Mouse (Mus musculus): Measurements from ENCODE around the gene Tigit. TPM values are rescaled to one million over a fixed set of nuclear protein-coding genes. Genes with fewer than 3 reads are reported as not detected.

Tigit gene
- total and polyA plus RNA-seq, 2 experiments from 2014 or later, result 0.17 TPM; not detected in 1

DNA sequence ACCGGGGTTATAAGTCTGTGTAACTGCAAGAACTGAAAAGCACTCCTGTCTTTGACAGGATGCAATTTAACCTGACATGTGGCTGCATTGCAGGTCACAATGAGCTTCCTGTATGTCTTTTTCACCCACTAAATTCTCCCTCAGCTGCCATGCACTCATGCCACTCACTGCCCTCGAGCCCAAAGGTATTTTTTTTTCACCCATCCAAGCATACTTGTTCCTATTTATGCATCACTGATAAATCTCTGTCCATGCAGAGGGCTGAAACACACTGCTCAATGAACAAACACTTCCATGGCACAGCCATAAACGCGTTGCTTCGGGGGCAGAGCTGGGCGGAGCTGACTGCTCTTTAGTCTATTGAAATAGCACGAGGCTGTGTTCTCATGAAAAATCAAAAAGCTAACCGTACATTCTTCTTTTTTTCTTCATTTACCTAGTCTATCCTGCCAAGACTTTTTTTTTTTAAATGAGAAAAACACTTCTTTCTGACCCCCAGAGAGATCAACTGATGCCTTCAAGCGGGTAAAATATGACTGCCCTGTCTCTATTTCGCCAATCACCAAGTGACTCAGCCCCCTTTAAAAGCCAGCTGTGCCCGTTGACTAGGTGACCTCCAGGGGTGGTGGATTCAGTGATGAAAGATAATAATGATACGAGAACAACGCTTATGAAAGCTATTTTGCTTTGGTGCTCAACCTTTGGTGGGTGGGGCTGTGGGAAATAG, 44.6 kb upstream of the Tigit start:
- 0 out of 2 replicates have a peak overlapping the region, but pooled peaks have one; percentile 15 for H3K4me2 ChIP-seq (ENCODE audit: low read depth)
- no peak for TF ChIP-seq CTCF (IDR thresholded peaks at IDR 0.05; ENCODE audit: low read depth)
- 0 out of 2 replicates have a peak overlapping the region, but pooled peaks have one; percentile 72 for H3K27ac ChIP-seq (ENCODE audit: low read depth, low read length)
- 62% methylated on average over 13 of the region's 13 CpGs for WGBS
- H3K4me3 ChIP-seq (ENCODE audit: low read depth, low read length), result no peak overlapping the region
- H3K36me3 ChIP-seq (ENCODE audit: insufficient read depth), result no peaks in the 10 kb centered on the region
- H3K27me3 ChIP-seq (ENCODE audit: insufficient read depth, low read length), result no peaks in the 10 kb centered on the region
- H3K9me3 ChIP-seq (ENCODE audit: low read length), result no peaks in the 10 kb centered on the region
- ATAC-seq (no peak), DNase-seq (no peak)
- 0 out of 2 replicates have a peak, but pooled peaks cover 3% of the 10 kb centered on the region for H3K4me1 ChIP-seq (ENCODE audit: insufficient read depth)
- H3K9ac ChIP-seq, result no peak overlapping the region

DNA sequence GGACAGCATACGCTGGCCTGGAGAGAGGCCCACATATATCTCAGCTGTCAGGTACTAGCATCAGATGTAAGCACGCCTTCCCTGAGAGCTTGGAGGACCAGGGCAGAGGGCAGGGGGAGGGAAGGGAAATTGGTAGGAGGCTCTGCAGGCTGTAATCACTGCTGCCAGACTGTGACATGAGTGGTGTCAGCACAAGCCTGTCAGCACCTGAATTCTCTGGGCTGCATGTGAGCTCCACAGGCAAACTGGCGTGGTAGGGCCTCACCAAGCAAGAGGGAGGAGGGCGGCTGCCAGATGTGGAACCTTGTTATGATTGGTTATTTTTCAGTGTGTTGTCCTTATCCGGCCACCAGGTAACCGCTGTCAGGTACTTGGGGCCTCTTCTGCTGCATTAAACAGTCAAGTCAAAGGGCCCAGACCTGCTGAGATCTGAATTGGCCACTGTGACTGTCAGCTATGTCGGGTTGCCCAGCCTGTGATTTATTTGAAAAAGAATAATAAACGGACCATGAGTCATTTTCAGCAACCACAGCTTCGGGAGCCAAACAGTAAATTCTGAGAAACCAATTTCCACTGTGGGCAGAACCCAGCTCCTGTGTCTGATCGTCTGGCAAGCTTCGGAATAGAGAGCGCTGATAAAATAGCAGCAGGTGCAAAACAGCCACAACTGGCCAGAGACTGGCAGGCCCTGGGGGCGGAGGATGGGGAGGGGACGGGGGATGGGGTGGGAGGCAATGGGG, 38.0 kb upstream of the Tigit start:
- TF ChIP-seq CTCF (IDR thresholded peaks at IDR 0.05; ENCODE audit: low read depth), result no peak
- Histone ChIP-seq H3K27ac (ENCODE audit: low read depth, low read length) (no peak overlapping the region), H3K4me3 (ENCODE audit: low read depth, low read length) (no peak overlapping the region), H3K36me3 (ENCODE audit: insufficient read depth) (no peaks in the 10 kb centered on the region), H3K9me3 (ENCODE audit: low read length) (no peaks in the 10 kb centered on the region), H3K4me1 (ENCODE audit: insufficient read depth) (no peaks in the 10 kb centered on the region), H3K4me2 (ENCODE audit: low read depth) (no peak overlapping the region), H3K27me3 (ENCODE audit: insufficient read depth, low read length) (no peaks in the 10 kb centered on the region), H3K9ac (no peak overlapping the region)
- ATAC-seq (peak; percentile 40; the same call in 1 of the 2 replicates), DNase-seq (no peak)
- 65% methylated on average over 14 of the region's 14 CpGs for WGBS

DNA sequence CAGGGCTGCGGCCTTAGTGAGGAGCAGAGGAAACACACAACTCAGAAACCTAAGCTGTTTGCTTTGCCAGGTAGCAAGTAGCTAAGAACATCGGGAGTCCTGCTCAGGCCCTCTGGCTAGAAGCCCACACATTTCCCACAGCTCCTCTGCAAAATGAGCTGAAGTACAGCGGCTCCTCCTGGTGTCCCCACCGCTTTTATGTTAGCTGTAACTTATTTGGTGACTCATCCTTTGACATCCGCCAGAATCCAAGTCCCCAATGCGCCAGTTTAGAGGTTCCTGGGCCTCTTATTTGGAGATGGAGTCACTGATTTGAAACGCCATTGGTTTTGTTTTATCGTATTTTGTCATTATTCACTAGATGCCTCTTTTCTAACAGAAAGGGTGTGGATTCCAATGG, 36.6 kb upstream of the Tigit start:
- Histone ChIP-seq H3K9ac (no peak overlapping the region), H3K4me3 (ENCODE audit: low read depth, low read length) (no peak overlapping the region), H3K4me1 (ENCODE audit: insufficient read depth) (no peaks in the 10 kb centered on the region), H3K27me3 (ENCODE audit: insufficient read depth, low read length) (no peaks in the 10 kb centered on the region), H3K27ac (ENCODE audit: low read depth, low read length) (no peak overlapping the region), H3K36me3 (ENCODE audit: insufficient read depth) (no peaks in the 10 kb centered on the region), H3K9me3 (ENCODE audit: low read length) (no peaks in the 10 kb centered on the region), H3K4me2 (ENCODE audit: low read depth) (no peak overlapping the region)
- 91% methylated on average over 8 of the region's 8 CpGs for WGBS
- no peak for TF ChIP-seq CTCF (IDR thresholded peaks at IDR 0.05; ENCODE audit: low read depth)
- no peak for DNase-seq
- no peak for ATAC-seq

DNA sequence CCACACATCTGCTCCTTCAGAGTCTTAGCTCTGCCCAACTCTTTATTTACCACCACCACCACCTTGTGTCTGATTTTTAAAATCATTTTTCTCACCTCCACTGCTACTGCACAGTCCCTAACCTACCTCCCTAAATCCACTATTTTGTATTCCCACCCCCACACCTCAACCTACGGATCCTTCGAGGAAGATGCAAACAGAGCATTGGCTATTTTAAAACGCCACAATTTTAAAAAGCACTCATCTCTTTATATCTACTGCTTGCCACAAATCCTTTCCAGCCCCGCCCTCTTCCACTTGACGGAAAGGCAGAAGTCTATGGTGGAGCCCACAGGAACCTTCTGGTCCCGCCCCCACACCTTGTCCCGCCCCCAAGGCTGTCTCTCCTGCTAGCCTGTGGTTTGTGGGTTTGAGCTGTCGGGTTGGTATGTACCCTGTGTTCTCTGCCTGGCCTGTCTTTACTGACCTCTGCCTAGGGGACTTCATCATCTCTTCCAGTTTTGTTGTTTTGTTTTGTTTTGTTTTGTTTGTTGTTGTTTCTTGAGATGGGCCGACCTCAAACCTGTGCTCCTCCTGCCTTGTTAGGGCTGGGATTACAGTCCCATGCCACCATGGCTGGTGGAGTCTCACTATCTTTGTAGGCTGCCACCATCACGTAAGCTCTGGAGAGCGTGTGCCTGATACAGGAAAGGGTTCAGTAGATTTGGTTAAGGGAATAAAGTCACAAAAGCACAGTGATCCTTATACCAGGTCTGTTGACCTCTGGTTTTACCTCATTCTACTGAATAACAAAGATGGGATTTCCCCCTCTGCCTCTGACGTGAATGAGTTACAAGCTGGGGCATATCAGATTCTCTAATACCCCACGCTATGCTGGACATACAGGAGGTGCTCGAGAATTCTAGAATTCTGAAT, 35.0 kb upstream of the Tigit start:
- no peak overlapping the region for H3K9ac ChIP-seq
- H3K4me3 ChIP-seq (ENCODE audit: low read depth, low read length), result no peak overlapping the region
- TF ChIP-seq CTCF (IDR thresholded peaks at IDR 0.05; ENCODE audit: low read depth), result no peak
- H3K4me2 ChIP-seq (ENCODE audit: low read depth), result no peak overlapping the region
- DNase-seq (no peak), ATAC-seq (no peak)
- no peaks in the 10 kb centered on the region for H3K36me3 ChIP-seq (ENCODE audit: insufficient read depth)
- H3K27ac ChIP-seq (ENCODE audit: low read depth, low read length), result no peak overlapping the region
- H3K9me3 ChIP-seq (ENCODE audit: low read length), result no peaks in the 10 kb centered on the region
- no peaks in the 10 kb centered on the region for H3K27me3 ChIP-seq (ENCODE audit: insufficient read depth, low read length)
- H3K4me1 ChIP-seq (ENCODE audit: insufficient read depth), result no peaks in the 10 kb centered on the region
- 91% methylated on average over 14 of the region's 14 CpGs for WGBS

DNA sequence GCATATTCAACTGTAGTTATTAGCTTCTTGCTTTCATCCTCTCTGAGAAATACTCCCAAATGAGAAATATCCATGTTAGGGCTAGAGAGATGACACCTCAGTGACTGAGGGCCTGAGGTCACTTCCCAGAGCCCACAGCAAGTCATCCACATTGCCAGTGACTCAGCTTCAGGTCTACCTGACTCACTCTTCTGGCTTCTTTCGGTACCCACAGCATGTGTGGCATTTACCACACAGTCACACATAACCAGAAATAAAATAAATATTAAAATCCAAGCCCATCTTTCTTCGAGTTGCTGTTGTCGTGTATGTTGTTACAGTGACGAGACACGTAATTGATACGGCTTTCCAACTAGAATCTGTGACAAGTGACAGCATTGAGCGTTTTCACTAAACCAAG, 33.8 kb upstream of the Tigit start:
- Histone ChIP-seq H3K4me3 (ENCODE audit: low read depth, low read length) (no peak overlapping the region), H3K27ac (ENCODE audit: low read depth, low read length) (no peak overlapping the region), H3K4me2 (ENCODE audit: low read depth) (no peak overlapping the region), H3K9ac (no peak overlapping the region), H3K9me3 (ENCODE audit: low read length) (no peaks in the 10 kb centered on the region), H3K4me1 (ENCODE audit: insufficient read depth) (no peaks in the 10 kb centered on the region), H3K27me3 (ENCODE audit: insufficient read depth, low read length) (no peaks in the 10 kb centered on the region), H3K36me3 (ENCODE audit: insufficient read depth) (no peaks in the 10 kb centered on the region)
- 74% methylated on average over 7 of the region's 7 CpGs for WGBS
- TF ChIP-seq CTCF (IDR thresholded peaks at IDR 0.05; ENCODE audit: low read depth), result no peak
- DNase-seq, result no peak
- no peak for ATAC-seq

DNA sequence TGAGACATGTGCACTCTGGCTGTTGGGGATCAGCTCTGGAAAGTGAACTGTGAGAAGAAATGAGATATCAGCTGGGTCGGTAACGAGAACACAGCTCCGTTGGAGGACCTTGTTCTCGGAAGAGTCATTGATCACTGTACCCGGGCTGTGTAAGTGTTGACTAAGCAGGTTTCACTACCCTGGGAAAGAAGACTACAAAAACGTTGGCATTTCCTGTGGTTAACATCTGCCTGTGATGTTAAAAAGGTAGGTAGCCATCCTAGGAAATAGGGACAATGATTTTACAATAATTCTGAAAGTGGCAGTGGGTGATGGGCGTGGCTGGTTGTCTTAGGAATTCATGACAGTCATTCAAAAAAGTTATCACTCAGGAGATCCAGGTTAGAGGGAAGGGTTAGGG, 31.9 kb upstream of the Tigit start:
- WGBS, result 82% methylated on average over 7 of the region's 7 CpGs
- Histone ChIP-seq H3K9ac (no peak overlapping the region), H3K4me3 (ENCODE audit: low read depth, low read length) (no peak overlapping the region), H3K4me1 (ENCODE audit: insufficient read depth) (no peaks in the 10 kb centered on the region), H3K36me3 (ENCODE audit: insufficient read depth) (no peaks in the 10 kb centered on the region), H3K9me3 (ENCODE audit: low read length) (no peaks in the 10 kb centered on the region), H3K27ac (ENCODE audit: low read depth, low read length) (no peak overlapping the region), H3K27me3 (ENCODE audit: insufficient read depth, low read length) (no peaks in the 10 kb centered on the region), H3K4me2 (ENCODE audit: low read depth) (no peak overlapping the region)
- ATAC-seq (no peak), DNase-seq (no peak)
- no peak for TF ChIP-seq CTCF (IDR thresholded peaks at IDR 0.05; ENCODE audit: low read depth)

Data from forebrain, postnatal 0 days (tissue).